Mouse (Mus musculus) megakaryocyte, embryonic 14.5 days (primary cell): Measurements from ENCODE around the gene Ewsr1. TPM values are rescaled to one million over a fixed set of nuclear protein-coding genes. Genes with fewer than 3 reads are reported as not detected.
A peak's percentile ranks its signal among the peaks of the same experiment; 100 is the strongest.

Experiments used
- H3K27me3 ChIP-seq: replicated peaks from 2 replicates; pipeline ENCODE3; 2012; ENCODE audit warnings: inconsistent platforms
- H3K36me3 ChIP-seq: replicated peaks from 2 replicates; pipeline ENCODE3; 2012; ENCODE audit warnings: low read length, inconsistent platforms, mixed read lengths
- H3K4me1 ChIP-seq: 2 replicates; pipeline ENCODE4 v1.6.1; 2012; ENCODE audit warnings: inconsistent platforms
- H3K4me3 ChIP-seq: replicated peaks from 2 replicates; pipeline ENCODE3; 2012; ENCODE audit warnings: moderate library complexity, mild to moderate bottlenecking, inconsistent platforms
- H3K9me3 ChIP-seq: 2 replicates; pipeline ENCODE4 v1.6.1; 2012; ENCODE audit warnings: inconsistent platforms
- FLI1 ChIP-seq: IDR thresholded peaks from 2 replicates; pipeline ENCODE4 v1.6.1; 2012; ENCODE audit warnings: low read length, inconsistent platforms, mixed read lengths
- GATA1 ChIP-seq: IDR thresholded peaks from 3 replicates; pipeline ENCODE4 v1.6.1; 2012; ENCODE audit warnings: mixed read lengths, low read length, inconsistent platforms, borderline replicate concordance
- polyA plus RNA-seq: library from polyadenylated mRNA; stranded (reverse); fragments of >175 nt; gene quantifications from 2 replicates; pipeline ENCODE4 v1.2.3, GENCODE M21; 2012; ENCODE audit warnings: low replicate concordance; ENCODE audit not compliant: insufficient read depth

Ewsr1 gene
- polyA plus RNA-seq, 1 experiment, result 838 TPM

DNA sequence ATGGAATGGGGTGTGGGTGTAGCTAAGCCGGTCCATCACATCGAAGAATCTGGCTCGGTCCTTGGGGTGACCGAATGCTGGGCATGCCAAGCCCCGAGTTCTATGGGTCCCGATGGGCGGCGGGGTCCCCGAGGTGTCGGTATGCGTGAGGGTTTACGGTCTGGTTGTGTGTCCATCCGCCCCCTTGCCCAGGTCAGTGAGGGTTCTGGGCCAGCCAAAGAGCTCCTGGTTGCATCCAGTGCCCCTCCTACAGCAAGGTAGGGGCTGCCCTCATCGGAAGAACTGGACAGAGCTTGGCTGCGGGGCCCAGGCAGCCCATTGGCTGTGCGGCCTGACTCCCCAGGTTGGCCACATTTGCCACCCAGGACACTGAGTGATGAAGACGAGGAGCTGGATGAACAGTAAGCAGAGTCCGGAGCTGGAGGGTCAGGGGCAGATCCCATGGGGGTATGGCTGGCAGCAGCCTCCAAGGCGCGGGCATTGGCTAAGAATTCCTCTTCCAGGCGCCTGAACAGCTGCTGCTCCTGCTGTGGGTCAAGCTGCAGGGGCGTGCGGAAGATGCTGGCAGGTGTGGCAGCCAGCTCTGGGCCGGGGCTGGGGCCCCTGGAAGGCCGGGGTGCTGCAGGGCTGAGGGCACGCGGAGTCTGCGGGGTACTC lies 38.2 kb downstream of the Ewsr1 start:
- Histone ChIP-seq H3K4me1 (peaks cover 95% of the 10 kb centered on the region), H3K9me3 (peaks cover 51% of the 10 kb centered on the region), H3K36me3 (peaks cover 67% of the 10 kb centered on the region), H3K4me3 (peak overlapping the region; percentile 95), H3K27me3 (peaks cover 46% of the 10 kb centered on the region)
- TF ChIP-seq FLI1 (no peak), GATA1 (no peak)

DNA sequence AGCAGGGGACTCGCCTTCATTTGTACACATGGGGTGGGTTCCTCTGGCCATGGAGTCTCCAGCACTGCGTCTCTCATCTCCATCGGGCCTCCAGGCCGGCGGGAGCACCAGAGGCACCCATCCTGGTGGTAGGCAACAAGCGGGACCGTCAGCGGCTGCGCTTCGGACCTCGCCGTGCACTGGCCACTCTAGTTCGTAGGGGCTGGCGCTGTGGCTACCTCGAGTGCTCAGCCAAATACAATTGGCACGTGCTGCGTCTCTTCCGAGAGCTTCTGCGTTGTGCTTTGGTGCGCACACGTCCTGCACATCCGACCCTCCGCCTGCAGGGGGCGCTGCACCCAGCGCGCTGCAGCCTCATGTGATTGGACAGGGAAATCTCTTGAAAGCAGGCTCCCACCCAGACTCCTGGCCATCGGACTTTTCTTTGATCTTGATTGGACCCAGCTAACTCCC lies 39.3 kb downstream of the Ewsr1 start:
- Histone ChIP-seq H3K27me3 (peaks cover 53% of the 10 kb centered on the region), H3K4me1 (peaks cover 98% of the 10 kb centered on the region)

DNA sequence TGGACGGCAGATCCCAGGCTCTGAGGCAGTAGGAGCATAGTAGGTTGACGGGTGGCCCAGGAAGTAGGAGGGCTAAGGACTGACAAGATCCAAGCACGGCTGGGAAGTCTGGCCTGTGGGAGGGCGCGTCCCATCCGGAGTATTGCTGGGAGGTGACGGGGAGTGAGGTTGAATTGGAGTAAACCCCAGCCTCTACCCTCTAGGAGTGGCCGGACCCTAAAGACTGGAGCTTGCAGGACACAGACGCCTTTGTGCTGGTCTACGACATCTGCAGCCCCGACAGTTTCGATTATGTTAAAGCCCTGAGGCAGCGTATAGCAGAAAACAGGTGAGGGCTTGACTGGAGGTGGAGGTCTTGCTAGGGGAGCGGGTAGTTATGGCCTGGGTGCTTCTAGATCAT lies 39.8 kb downstream of the Ewsr1 start:
- peaks cover 53% of the 10 kb centered on the region for H3K27me3 ChIP-seq
- H3K4me1 ChIP-seq, result peaks cover 98% of the 10 kb centered on the region
- peaks cover 66% of the 10 kb centered on the region for H3K36me3 ChIP-seq
- H3K4me3 ChIP-seq, result peak overlapping the region; percentile 94
- TF ChIP-seq FLI1 (no peak), GATA1 (no peak)
- peaks cover 50% of the 10 kb centered on the region for H3K9me3 ChIP-seq

More for the DNA sequence above, 39.3 kb downstream of the Ewsr1 start:
- peaks cover 51% of the 10 kb centered on the region for H3K9me3 ChIP-seq
- peak overlapping the region; percentile 94 for H3K4me3 ChIP-seq
- H3K36me3 ChIP-seq, result peaks cover 71% of the 10 kb centered on the region
- TF ChIP-seq FLI1, result no peak

DNA sequence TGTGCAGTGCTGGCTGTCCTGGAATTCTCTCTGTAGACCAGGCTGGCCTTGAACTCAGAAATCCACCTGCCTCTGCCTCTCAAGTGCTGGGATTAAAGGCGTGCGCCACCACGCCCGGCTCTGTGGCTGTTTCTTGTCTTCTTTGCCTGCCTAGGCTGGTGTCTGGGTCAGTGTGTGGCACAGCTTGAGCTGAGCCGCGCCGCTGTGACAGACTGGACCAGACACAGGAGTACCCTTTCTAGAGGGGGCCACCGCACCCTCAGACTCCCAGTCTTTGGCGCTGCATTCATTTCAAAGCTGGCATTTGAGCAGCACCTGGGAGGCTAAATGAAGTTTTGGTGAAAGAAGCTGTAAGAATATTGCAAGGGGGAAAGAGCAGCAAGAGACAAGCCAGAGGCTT lies 40.3 kb downstream of the Ewsr1 start:
- TF ChIP-seq GATA1 (no peak), FLI1 (no peak)
- Histone ChIP-seq H3K9me3 (peaks cover 45% of the 10 kb centered on the region), H3K27me3 (peaks cover 53% of the 10 kb centered on the region), H3K4me3 (peak overlapping the region; percentile 94), H3K36me3 (peaks cover 62% of the 10 kb centered on the region), H3K4me1 (peaks cover 97% of the 10 kb centered on the region)

DNA sequence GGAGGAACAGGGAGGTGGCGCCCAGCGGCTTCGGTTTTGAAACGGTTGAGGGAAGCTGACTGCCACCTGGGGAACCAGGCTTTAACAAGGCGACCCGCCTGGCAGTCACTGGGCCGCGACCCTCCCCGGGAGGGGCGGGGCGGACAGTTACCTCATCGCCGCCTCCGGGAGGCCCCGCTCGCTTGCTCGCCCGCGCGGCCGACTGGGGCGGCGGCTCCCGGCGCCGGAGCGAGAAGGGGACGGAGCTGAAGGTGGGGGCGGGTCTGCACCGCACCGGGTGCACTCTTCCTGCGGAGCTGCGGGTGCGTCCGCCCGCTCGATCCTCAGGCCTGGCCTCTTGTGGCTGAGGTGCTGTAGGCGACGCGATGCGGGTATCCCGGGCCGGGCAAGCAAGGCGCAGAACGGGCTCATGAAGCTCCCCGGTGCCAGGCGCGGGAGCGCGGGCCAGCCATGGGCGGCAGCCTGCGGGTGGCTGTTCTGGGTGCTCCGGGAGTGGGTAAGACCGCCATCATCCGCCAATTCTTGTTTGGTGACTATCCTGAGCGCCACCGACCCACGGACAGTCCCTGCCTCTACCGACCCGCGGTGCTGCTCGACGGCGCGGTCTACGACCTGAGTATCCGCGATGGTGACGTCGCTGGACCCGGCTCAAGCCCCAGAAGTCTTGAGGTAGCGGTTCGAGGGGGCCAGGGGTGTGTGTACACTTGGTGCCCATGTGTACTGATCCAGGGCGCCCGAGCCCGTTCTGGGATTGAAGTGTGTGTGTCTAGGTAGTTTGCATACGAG lies 41.0 kb downstream of the Ewsr1 start, which contains the start of gene Rasl10a:
TSS of gene Rasl10a (plus strand) at position 273 of the 786 bp plus-strand sequence.
- peaks cover 94% of the 10 kb centered on the region for H3K4me1 ChIP-seq
- H3K36me3 ChIP-seq, result peaks cover 55% of the 10 kb centered on the region
- peaks cover 53% of the 10 kb centered on the region for H3K27me3 ChIP-seq
- TF ChIP-seq GATA1 (no peak), FLI1 (no peak)
- H3K4me3 ChIP-seq, result peak within 1 kb of the TSS; percentile 94
- H3K9me3 ChIP-seq, result peaks cover 38% of the 10 kb centered on the region

DNA sequence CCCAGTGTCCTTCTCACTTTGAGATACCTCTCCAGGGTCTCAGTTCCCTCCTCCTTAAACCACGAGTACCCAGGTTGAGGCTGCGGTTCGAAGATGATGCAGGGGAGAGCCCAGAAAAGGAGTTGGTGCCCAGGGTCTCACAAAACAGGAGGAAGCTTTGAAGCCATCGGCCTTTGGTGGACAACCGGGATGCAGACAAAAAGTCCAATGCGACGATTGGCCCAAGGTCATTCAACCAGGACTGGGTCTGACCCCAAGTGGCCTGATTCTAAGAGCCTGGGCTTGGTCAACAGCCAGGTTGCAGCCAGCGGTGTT lies 41.6 kb downstream of the Ewsr1 start:
- Histone ChIP-seq H3K27me3 (peaks cover 53% of the 10 kb centered on the region), H3K36me3 (peaks cover 49% of the 10 kb centered on the region), H3K9me3 (peaks cover 34% of the 10 kb centered on the region), H3K4me1 (peaks cover 94% of the 10 kb centered on the region), H3K4me3 (peak overlapping the region; percentile 94)
- TF ChIP-seq FLI1 (no peak), GATA1 (no peak)

DNA sequence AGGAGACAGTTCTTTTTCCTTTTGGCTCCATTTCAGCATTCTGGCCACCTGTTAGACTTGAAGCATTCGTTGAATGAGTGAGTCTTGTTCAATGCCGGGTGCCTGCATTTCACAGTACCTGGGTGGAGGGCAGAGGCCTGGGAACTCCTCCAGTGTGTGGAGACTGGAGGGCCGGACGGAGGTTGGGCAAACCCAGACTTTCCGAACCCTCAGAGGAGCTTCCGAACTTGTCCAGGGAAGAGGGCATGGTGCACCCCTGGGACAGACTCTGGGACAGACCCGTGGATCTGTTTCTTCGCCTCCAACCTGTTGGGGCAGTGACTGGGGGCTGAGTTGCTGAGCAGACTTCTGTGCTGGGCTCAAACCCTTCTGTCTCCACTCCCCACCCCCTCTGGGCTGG lies 42.0 kb downstream of the Ewsr1 start:
- Histone ChIP-seq H3K27me3 (peaks cover 53% of the 10 kb centered on the region), H3K4me1 (peaks cover 93% of the 10 kb centered on the region), H3K4me3 (no peak overlapping the region), H3K36me3 (peaks cover 45% of the 10 kb centered on the region), H3K9me3 (peaks cover 30% of the 10 kb centered on the region)
- TF ChIP-seq FLI1 (no peak), GATA1 (no peak)

DNA sequence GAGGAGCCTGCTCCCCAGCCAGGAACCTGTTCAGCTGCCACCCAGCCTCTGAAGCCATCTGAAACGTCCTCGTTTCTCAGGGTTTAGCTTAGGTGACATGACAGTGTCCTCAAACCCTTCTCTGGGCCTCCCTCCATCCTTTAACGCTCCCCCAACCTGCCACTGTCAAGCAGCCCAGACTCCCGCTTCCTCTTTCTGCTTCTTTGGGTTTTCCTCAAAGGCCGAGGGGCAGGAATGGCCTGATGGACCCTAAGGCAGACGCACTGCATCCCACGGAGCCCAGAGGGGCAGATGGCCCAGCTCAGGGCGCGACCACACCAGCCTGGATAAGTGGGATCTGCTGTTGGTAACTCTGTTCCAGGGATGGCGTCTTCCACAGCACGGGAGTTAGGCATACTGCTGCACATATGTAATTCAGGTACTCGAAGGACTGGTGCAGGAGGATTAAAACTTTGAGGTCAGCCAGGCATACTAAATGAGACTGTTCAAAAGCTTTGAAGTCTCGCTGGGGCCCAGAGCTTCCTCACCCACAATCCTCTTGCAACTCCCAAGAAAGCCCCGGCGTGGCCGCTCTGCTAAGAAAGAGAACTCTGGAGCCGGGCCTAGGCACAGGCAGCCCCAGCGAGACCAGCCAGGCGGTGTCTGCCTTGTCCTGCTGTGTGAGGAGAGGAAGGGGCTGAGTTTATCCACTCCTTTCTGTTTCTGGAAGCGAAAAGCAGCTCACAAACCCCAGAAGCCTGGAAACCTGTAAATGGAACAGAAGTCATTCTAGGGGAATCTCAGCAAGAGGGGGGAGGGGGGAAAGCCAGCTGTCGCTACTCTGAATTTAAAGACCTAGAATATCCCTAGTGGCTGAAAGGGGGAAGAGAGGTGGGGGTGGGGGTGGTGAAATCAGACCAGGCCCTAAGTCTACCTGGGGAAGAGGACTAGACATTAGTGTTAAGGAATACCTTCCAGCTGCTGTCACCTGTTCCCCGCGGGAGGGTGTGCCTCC lies 42.8 kb downstream of the Ewsr1 start:
- peaks cover 22% of the 10 kb centered on the region for H3K9me3 ChIP-seq
- TF ChIP-seq GATA1, result no peak
- TF ChIP-seq FLI1, result no peak
- peaks cover 36% of the 10 kb centered on the region for H3K36me3 ChIP-seq
- peaks cover 51% of the 10 kb centered on the region for H3K27me3 ChIP-seq
- H3K4me1 ChIP-seq, result peaks cover 91% of the 10 kb centered on the region
- H3K4me3 ChIP-seq, result peak overlapping the region; percentile 38

DNA sequence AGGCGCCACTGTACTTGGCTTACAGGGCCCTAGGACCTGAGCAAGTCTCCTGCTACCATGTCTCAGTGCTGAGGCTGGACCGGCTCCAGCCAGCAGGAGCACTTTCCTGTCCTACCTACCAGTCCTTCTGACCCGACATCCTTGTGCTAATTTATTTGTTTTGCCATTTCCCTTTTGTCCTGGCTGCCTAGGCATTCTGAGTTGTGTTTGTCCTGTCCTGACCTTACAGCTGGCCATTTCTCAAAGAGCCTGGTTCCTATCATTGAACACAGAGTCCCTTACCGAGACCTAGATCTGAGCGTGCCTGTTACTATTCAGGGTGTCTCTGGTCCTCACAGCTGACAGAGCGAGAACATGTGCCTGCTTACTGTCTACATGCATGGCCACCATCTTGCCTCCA lies 44.2 kb downstream of the Ewsr1 start:
- Histone ChIP-seq H3K4me3 (no peak overlapping the region), H3K9me3 (peaks cover 9% of the 10 kb centered on the region), H3K27me3 (peaks cover 45% of the 10 kb centered on the region), H3K4me1 (peaks cover 91% of the 10 kb centered on the region), H3K36me3 (peaks cover 28% of the 10 kb centered on the region)
- TF ChIP-seq FLI1 (no peak), GATA1 (no peak)

DNA sequence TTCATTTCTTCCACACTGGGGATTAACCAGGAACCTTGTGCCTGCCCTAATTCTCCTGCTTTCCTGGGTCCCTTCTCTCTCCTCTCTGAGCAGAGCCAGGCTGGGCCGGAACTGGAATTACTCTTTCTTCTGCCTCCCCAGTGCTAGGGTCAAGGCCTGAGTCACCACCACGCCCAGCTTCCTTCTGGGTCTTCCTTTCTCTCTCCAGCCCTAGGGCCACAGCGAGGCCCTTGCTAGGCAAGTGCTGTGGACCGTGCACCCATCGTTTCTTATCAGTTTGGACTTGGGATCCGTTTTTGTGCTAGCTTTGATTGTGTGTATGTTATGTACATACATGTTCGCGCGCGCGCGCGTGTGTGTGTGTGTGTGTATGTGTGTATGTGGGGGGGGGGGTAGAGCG lies 44.9 kb downstream of the Ewsr1 start:
- Histone ChIP-seq H3K9me3 (peaks cover 1% of the 10 kb centered on the region; the same call in 1 of the 2 replicates), H3K36me3 (peaks cover 21% of the 10 kb centered on the region), H3K4me1 (peaks cover 89% of the 10 kb centered on the region), H3K4me3 (no peak overlapping the region), H3K27me3 (peaks cover 38% of the 10 kb centered on the region)
- TF ChIP-seq GATA1 (no peak), FLI1 (no peak)
